Mouse (Mus musculus): ENCODE results near the gene Sohlh2.

DNA sequence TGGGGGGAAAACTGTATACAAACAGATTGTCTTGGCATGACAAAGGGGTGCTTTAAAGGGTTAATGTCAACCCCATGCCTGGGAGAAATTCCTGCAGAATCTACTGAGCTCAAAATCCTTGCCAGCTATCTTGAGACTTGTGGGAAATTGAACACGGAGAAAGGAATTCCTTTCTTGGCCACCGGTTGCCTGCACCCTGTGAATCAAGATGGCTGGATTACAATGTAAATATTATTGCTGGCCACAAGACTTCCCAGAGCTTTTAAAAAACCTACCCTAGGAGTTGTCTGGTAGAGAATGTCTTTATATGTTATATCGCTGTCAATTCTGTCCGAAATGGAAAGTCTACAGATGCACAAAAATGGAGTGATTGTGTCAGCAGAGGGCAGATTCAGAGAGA lies 32.0 kb downstream of the Sohlh2 start:
- TF ChIP-seq CTCF (IDR thresholded peaks at IDR 0.05; ENCODE audit: extremely low read depth, insufficient read length, insufficient replicate concordance, low read depth, low read length) (no peak), POLR2A (IDR thresholded peaks at IDR 0.05; ENCODE audit: low read depth, low read length) (no peak)
